Mouse (Mus musculus): ENCODE results near the gene Impdh2.

Impdh2 gene

GRCm38 (mm10) chr9:108560227-108560841, at the start of gene Impdh2:
TSS of gene Impdh2 (plus strand) at chr9:108560286.
- DNase-seq (ENCODE audit: low read depth) = peak; percentile 98

GRCm38 (mm10) chr9:108516380-108517251, 43.5 kb upstream of the Impdh2 start, which contains the start of gene Qrich1:
TSS of gene Qrich1 (plus strand) at chr9:108516806.
- DNase-seq (ENCODE audit: low read depth) = peak; percentile 99

- DNase-seq (ENCODE audit: low read depth) = peak; percentile 90
These were observed 42.7 kb upstream of the Impdh2 start for GRCm38 (mm10) chr9:108517253-108517930.

GRCm38 (mm10) chr9:108517931-108518332, 42.2 kb upstream of the Impdh2 start:
- DNase-seq (ENCODE audit: low read depth) = peak; percentile 86

GRCm38 (mm10) chr9:108521604-108522003, 38.5 kb upstream of the Impdh2 start:
- peak; percentile 33 for DNase-seq (ENCODE audit: low read depth)

- DNase-seq (ENCODE audit: low read depth) = no peak
These were observed 36.7 kb upstream of the Impdh2 start for GRCm38 (mm10) chr9:108523341-108523740.

GRCm38 (mm10) chr9:108525400-108525799, 34.7 kb upstream of the Impdh2 start:
- DNase-seq (ENCODE audit: low read depth) = no peak

- no peak for DNase-seq (ENCODE audit: low read depth)
These were observed 29.1 kb upstream of the Impdh2 start for GRCm38 (mm10) chr9:108530954-108531353.

- no peak for DNase-seq (ENCODE audit: low read depth)
These were observed 28.6 kb upstream of the Impdh2 start for GRCm38 (mm10) chr9:108531496-108531895.

GRCm38 (mm10) chr9:108540846-108541245, 19.2 kb upstream of the Impdh2 start:
- DNase-seq (ENCODE audit: low read depth) = peak; percentile 38

GRCm38 (mm10) chr9:108545986-108546385, 14.1 kb upstream of the Impdh2 start:
- no peak for DNase-seq (ENCODE audit: low read depth)

- no peak for DNase-seq (ENCODE audit: low read depth)
These were observed 13.2 kb upstream of the Impdh2 start for GRCm38 (mm10) chr9:108546875-108547274.

- DNase-seq (ENCODE audit: low read depth) = no peak
These were observed 917 bp upstream of the Impdh2 start for GRCm38 (mm10) chr9:108559169-108559568.

- DNase-seq (ENCODE audit: low read depth) = no peak
These were observed 3.6 kb downstream of the Impdh2 start for GRCm38 (mm10) chr9:108563671-108564070.

GRCm38 (mm10) chr9:108564131-108564530, 4.0 kb downstream of the Impdh2 start:
- DNase-seq (ENCODE audit: low read depth) = no peak

GRCm38 (mm10) chr9:108565881-108566814, 6.1 kb downstream of the Impdh2 start:
- DNase-seq (ENCODE audit: low read depth) = peak; percentile 32

- DNase-seq (ENCODE audit: low read depth) = peak; percentile 97
These were observed 7.0 kb downstream of the Impdh2 start, which contains the start of gene Ndufaf3 for GRCm38 (mm10) chr9:108566815-108567776. TSS of gene Ndufaf3 (minus strand) at chr9:108567434.

GRCm38 (mm10) chr9:108567931-108568419, 7.9 kb downstream of the Impdh2 start:
- peak; percentile 58 for DNase-seq (ENCODE audit: low read depth)

- peak; percentile 71 for DNase-seq (ENCODE audit: low read depth)
These were observed 8.4 kb downstream of the Impdh2 start for GRCm38 (mm10) chr9:108568511-108568921.

All from induced T-regulatory cell, adult 2 months (primary cell).